Mouse (Mus musculus) CH12.LX (cell line): ENCODE measurements at regions not wholly inside any gene's neighbourhood (a gene's known extent, or its start where the extent isn't known, plus 50 kb on each side); places are given as distances from the start of the nearest gene placed in this dataset.

Experiments
- BHLHE40 ChIP-seq: IDR thresholded peaks from 2 replicates; pipeline ENCODE4 v1.6.1; 2011; ENCODE audit warnings: mild to moderate bottlenecking, low read depth, low read length, improper control_type of control experiment
- CTCF ChIP-seq, 2 experiments: IDR thresholded peaks in 1 of 2; conservative IDR thresholded peaks in 1 of 2; 2 replicates each; pipeline ENCODE4 v1.5.1; 2011 to 2012; ENCODE audit warnings: low read depth in 2 of 2, low read length in 2 of 2, improper control_type of control experiment in 1 of 2, inconsistent platforms in 1 of 2, mild to moderate bottlenecking in 1 of 2, moderate library complexity in 1 of 2
- ETS1 ChIP-seq: conservative IDR thresholded peaks from 2 replicates; pipeline ENCODE4 v1.6.1; 2012; ENCODE audit warnings: low read depth, mild to moderate bottlenecking, inconsistent platforms, low read length, improper control_type of control experiment, moderate library complexity
- MAFK ChIP-seq: IDR thresholded peaks from 2 replicates; pipeline ENCODE4 v1.6.1; 2011; ENCODE audit warnings: low read length, improper control_type of control experiment; ENCODE audit not compliant: insufficient replicate concordance
- MAX ChIP-seq: IDR thresholded peaks from 2 replicates; pipeline ENCODE4 v1.6.1; 2011; ENCODE audit warnings: low read length, improper control_type of control experiment
- MEF2A ChIP-seq: IDR thresholded peaks from 2 replicates; pipeline ENCODE4 v1.6.1; 2014; ENCODE audit warnings: low read depth, mild to moderate bottlenecking, inconsistent platforms, low read length, improper control_type of control experiment, borderline replicate concordance
- MYC ChIP-seq: IDR thresholded peaks from 2 replicates; pipeline ENCODE4 v1.6.1; 2011; ENCODE audit warnings: low read depth, mild to moderate bottlenecking, improper control_type of control experiment, low read length
- NRF1 ChIP-seq: IDR thresholded peaks from 2 replicates; pipeline ENCODE4 v1.6.1; 2014; ENCODE audit warnings: low read depth, mild to moderate bottlenecking, inconsistent platforms, low read length, improper control_type of control experiment, moderate library complexity
- POLR2A ChIP-seq: IDR thresholded peaks from 2 replicates; pipeline ENCODE4 v1.6.1; 2011; ENCODE audit warnings: low read depth, mild to moderate bottlenecking, improper control_type of control experiment, low read length
- POLR2AphosphoS2 ChIP-seq: IDR thresholded peaks from 2 replicates; pipeline ENCODE4 v1.6.1; 2011; ENCODE audit warnings: low read depth, low read length, improper control_type of control experiment
- UBTF ChIP-seq: IDR thresholded peaks from 2 replicates; pipeline ENCODE4 v1.6.1; 2012; ENCODE audit warnings: low read depth, mild to moderate bottlenecking, inconsistent platforms, low read length, improper control_type of control experiment, moderate library complexity
- ZMIZ1 ChIP-seq: IDR thresholded peaks from 2 replicates; pipeline ENCODE4 v1.6.1; 2012; ENCODE audit warnings: low read depth, mild to moderate bottlenecking, inconsistent platforms, low read length, improper control_type of control experiment

GRCm38 (mm10) chr12:71584618-71585017 is 246.3 kb upstream of the Daam1 start:
- TF ChIP-seq CTCF (conservative IDR thresholded peaks at IDR 0.05 in 1 of 2, IDR thresholded peaks at IDR 0.05 in 1 of 2; ENCODE audit: low read depth in 2 of 2, low read length in 2 of 2) (no peak), NRF1 (no peak), MAX (no peak), MAFK (no peak), ETS1 (no peak), POLR2A (no peak), MYC (no peak), ZMIZ1 (no peak), MEF2A (no peak), BHLHE40 (no peak), UBTF (no peak), POLR2AphosphoS2 (no peak)
